Mouse (Mus musculus) heart, adult 9 months (tissue): ENCODE results near the gene Slc25a39.

Experiments used
- DNase-seq, 2 experiments: peaks; one replicate each; pipeline ENCODE4 v3.0.0; 2022; ENCODE audit warnings: low spot score in 2 of 2

Slc25a39 gene

DNA sequence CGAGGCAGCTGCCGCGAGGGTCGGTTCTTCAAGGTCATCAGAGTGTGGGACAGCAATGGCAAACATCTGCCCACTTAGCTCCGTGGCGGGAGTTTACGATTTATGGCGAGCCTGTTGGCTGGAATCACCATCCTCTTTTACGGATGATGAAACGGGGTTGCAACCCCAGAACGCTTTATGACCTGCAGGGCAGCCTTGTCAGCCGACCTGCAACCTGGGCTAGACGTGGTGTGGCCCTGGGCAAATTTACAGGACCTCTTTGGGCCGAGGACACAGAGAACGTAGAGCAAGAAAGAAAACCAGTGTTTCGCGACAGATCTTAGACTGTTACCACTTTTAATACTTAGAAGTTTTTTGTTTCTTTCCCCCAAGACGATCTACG is at the start of gene Slc25a39:
Gene Slc25a39, minus strand, starts transcription at position 113 of the 382 bp plus-strand sequence.
- DNase-seq = no peak

DNA sequence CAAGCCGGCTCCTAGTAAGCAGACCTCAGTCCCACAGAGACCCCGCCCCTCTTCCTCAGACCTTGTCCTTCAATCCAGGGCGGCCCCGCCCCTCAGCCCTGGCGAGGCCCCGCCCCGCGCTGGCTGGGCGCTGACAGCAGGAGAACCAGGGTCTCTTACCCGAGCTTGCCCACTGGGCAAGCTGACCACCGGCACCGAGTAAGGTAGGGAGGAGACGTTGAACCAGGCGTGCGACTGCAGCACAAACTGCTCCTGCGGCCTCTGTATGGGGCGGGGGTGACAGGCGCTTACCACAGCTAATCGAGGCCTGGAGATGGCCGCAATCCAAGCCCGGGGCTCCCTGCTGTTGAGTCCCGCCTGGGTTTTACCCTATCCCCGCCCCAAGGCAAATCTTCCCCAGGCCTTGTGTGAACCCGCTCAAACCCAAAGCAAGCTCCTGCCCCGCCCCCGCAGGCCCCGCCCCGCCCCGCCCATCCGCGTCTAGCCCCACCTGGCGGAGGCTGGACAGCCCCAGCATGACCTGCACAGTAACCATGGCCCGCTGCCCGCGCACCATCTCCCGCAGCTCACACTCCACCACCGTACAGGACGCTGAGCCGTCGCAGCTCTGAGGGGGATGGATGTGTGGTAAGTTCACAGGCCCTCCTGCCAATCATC is 48.1 kb upstream of the Slc25a39 start:
- peak; percentile 47 to 62 for DNase-seq

DNA sequence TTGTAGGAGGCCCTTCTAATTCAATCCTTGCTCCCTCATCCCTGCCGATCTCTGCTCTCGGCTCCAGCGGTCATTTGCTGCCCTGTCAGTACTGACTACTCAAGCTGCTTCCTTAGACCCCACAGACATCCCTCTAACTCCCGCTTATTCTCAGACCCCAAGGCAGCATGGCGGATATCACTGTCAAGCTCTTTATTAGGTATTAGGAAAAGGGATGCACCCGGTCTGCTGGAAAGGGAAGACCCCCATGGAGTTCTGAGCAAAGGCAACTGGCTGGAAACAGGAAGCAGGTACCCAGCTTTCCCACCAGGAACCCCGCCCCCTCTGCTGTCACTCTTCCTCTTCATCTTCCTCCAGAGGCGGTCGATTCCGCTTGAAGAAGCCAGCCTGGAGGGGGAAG is 45.4 kb upstream of the Slc25a39 start:
- DNase-seq = no peak

DNA sequence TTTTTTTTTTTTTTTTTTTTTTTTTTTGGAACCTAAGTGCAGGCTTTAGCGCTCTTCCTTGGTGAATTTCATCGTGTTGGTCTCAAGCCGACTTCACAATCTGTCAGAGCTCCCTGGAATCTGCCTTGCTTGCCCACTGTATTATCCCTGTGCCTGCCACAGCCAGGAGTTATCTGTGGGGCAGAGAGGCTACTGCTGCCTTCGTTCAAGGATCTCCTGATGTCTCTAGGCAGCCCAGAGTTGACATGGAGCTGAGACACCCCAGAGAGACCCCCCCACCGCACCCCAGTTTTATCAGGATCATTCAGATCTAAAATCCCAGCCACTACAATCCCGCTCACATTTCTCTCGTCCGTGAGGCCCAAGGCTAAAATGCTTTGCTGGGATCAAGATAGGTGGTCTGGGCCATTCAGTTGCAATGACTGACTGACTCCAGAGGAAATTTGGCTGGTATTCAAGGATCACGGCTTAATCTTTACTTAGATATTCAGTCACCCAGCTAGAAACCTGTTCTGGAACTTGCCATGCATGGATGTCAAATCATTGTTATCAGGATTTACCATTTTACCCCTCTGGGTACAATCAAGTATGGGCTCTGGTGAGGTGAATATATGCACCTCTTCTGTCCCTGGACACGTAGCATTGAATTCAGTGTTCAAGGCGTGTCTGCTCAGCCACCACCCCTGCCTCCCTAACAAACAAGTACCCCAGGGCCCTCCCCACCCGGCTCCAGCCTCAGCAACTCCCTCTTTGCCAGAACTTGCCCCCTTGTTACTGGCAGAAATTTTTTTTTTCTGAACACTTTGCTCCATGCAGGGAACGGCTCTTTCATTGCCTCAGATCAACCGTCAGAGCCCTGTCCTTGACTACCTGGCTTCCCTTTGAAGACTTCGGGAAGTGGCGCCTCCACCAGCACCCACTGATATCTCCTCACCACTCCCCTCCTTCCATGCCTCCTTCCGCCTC is 41.6 kb upstream of the Slc25a39 start:
- DNase-seq = no peak

DNA sequence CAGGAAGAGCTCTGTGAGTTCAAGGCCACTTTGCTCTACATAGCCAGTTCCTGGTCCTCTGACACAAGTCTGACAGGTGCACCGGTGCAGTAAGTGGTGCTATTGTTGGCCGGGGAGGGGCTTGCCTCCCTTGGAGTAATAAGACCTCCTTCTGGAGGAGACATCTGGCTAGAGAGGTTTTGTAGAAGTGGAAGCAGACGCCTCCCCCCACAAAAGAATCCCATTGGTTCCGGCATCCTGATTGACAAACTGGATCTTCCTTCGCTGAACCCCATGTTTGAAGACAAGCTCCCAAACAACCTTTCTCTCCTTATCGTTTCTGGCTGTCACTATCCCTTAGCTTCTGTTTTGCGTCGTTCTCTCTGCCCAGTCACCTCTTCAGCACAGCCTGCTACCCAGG is 40.6 kb upstream of the Slc25a39 start:
- no peak for DNase-seq

DNA sequence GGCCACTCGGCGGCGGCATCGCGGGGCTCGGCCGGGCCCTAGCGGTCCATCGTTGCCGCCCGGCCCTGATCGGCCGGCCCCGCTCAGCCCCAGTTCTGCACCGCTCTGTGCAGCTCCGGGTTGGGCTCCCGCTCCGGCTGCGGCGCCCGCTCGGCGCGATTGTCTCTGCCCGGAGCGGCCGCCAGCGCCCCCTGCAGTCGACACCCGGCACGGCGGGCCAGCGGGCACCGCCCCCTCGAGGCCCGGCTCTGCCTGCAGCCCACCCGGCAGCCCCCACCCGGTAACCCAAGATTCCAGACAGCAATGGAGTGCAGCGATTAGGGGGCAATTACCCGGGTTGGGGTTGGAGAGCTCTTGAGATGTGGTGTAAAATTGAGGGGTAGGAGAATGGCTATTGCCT is 39.8 kb upstream of the Slc25a39 start, which contains the start of gene Fam171a2:
Gene Fam171a2, minus strand, starts transcription at position 186 of the 400 bp plus-strand sequence.
- peak; percentile 50 to 58 for DNase-seq

DNA sequence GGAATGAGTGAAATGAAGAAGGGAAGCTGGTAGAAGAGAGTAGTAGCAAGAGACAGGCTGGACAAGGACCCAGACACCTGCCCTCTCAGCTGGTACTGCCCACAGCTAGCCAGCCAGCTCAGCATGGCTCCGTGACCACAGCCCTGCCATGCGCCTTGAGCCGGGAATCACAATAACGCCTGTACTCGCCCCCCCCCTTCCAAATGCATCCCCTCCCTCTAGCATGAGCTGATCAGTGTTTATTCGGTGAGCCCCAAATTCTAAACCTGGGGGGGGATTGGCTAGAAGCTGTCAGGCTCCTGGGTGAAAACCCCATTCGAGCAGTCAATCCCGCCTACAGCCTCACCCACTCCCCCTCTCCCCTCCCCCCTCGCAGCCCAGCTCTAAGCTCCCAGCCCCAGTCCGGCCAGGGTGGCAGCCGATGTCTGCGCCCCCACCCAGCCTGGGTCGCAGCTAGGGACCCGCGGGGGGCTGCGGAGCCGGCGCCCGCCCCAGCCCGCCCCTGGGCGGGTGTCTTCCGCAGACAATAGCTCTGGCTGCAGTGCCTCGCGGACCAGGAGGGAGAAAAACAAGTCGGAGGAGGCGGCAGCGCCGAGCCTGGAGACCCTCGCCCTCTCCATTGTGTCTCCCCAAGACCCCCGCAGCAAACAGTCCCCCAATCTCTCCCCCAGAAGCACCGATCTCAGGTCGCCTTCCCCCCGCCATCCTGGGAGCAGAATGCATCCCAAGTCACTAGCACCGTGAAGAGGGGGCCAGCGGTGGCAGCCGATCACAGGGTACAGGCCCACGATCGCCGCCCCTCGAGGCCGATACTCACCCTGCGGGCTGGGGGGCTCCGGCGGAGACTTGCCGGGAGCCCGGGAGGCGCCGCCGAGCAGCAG is 39.1 kb upstream of the Slc25a39 start:
- DNase-seq = no peak

DNA sequence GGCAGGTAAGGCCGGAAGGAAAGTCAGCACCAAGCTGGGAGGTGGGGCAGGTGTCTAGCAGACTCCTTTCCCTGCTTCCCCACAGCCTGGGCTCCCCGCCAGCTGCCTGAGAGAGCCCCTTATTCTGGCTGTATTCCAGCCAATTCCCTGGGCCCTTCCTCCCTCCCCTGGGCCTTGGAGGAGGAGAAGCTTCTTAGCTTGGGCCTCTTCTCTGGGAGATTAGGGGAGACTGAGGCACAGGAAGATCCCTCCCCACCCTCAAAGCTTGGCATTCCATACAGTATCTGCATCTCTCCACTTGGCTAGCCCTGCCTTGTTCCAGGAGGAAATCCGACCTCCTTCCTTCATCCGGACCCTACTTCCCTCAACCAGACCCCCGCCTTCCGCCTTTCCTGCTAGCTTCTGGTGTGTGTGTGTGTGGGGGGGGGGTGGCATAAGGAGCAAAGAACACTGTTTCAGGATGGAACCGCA is 38.2 kb upstream of the Slc25a39 start:
- peak in 1 of 2 experiments; percentile 66 for DNase-seq

DNA sequence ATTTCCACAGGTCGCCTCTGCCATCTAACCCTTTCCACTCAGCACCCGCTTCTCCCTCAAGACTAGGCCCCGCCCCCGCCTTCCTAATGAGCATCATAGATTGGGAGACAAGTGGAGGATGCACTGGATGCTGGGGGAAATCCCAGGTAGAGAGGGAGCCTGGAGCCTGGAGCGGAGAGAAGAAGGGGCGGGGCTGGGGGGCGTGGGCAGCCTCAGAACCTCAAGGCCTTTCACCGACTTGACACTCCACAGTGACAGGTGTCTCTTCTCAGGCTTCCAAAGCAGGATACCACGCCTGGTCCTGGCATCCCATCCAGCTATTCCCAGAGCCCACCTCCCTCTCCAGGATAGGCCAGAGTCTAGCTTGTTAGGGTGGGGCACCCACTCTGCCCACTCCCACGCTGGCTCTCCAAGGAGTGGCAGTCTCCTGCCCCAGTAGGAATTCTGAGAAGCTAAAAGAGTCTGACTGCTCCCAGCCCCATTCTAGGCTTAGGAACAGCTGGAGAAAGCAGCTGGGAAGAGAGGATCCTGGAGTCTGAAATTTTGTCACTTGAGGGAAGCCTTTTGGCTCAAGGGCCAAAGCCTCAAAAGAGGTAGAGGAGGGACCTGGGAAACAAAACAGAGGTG is 37.6 kb upstream of the Slc25a39 start:
- DNase-seq = peak; percentile 61 to 67

DNA sequence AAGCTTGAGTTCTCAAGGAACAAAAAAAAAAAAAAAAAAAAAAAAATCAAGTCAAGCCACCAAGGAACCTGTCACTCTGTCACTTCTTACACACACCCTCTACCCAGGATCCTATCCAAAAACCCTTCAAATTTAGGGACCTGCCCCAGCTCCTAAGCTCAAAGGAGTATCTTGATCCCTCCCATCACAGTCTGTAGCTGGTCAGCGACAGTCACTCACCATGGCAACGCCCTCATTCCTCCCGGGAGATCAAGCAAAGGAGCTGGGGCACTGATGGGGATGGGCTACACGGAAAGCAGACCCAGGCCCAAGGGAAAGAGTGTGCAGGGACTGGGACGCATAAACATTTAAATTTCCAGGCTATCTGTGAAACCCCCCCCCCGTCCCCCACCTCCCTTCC is 37.0 kb upstream of the Slc25a39 start:
- DNase-seq = no peak

DNA sequence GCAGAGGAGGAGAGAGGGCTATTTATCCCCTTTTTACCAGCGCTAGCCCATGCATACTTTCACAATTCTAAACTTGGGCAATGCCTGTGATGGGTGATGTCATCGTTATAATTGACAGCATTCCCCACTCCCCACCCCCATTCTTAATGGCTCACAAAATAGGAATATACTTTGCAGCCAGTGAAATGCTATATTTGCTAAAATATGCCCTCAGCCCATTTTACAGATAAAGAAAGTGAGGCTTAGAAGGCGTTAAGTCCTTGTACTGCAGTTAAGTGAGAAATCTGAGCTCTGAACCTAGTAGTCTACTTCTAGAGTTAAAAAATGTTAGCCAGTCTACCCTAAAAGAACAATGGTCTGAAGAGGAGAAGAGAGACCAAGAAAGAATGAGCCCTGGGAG is 36.6 kb upstream of the Slc25a39 start:
- no peak for DNase-seq

DNA sequence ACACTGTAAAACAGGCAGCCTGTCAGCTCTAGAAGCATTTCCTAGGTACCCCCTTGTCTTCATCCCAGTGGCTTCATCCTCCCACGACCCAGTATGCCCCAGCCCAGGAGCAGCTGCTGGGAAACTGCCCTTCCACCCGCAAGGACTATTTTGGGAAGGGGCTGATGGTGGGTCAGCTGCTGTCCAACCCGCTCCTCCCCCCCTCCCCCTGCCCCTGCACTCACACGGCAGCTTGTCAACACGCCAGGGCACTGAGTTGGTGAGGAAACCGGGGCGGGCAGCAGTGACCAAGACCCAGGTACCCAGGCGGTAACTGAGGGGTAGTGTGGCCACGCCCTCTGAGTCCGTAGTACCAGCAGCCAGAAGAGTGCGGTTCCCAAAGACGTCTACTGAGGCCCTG is 36.0 kb upstream of the Slc25a39 start:
- DNase-seq = no peak

DNA sequence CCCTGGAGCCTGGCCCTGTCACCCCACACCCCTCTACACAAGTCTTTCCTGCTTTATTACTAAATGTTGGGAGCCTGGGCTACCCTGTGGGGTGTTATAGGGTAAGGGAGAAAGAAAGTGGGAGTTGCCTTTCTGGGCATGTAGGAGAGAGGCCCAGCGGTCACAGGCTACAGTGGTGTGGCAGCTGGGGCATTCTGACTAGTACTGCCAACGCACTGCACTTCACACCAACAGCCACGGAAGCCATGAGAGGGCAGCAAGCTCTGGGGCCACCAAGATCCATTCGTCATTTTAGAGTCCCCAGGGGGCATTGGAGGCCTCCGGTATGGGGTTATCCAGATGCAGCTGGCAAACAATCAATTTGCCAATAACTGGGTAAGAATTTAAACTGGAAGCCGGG is 34.3 kb upstream of the Slc25a39 start:
- DNase-seq = no peak

DNA sequence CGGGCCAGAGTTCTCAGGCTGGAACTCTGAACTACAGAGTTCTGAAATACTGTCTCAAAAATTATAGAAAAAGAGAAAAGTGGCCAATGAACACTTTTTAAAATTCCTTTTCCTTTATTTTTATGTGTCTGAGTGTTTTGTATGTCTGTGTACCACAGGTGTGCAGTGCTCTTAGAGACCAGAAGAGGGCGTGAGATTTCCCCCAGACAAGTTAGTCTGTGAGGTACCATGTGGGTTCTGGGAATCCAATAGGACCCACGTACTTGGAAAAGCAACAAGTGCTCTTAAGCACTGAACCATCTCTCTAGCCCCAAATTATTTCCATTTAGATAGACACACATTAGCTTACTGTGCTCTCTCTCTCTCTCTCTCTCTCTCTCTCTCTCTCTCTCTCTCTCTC is 33.7 kb upstream of the Slc25a39 start:
- DNase-seq = no peak

DNA sequence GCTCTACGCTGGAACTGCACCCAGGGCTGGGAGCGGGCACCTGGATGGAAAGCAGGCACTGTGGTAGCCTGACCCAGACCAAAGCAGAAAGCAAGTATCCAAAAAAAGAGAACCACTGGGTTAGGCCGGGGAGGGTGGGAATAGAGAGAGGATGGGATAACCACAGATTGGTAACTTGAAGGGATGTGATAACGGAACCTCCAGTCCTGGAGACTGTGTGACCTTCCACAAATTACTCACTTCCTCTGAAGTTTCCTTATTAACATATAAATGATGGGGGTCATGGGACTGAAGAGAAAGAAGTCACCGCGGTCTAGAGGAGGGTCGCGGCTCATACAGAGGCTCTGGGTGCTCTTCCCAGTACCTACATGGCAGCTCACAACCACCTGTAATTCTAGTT is 32.5 kb upstream of the Slc25a39 start:
- DNase-seq = no peak

DNA sequence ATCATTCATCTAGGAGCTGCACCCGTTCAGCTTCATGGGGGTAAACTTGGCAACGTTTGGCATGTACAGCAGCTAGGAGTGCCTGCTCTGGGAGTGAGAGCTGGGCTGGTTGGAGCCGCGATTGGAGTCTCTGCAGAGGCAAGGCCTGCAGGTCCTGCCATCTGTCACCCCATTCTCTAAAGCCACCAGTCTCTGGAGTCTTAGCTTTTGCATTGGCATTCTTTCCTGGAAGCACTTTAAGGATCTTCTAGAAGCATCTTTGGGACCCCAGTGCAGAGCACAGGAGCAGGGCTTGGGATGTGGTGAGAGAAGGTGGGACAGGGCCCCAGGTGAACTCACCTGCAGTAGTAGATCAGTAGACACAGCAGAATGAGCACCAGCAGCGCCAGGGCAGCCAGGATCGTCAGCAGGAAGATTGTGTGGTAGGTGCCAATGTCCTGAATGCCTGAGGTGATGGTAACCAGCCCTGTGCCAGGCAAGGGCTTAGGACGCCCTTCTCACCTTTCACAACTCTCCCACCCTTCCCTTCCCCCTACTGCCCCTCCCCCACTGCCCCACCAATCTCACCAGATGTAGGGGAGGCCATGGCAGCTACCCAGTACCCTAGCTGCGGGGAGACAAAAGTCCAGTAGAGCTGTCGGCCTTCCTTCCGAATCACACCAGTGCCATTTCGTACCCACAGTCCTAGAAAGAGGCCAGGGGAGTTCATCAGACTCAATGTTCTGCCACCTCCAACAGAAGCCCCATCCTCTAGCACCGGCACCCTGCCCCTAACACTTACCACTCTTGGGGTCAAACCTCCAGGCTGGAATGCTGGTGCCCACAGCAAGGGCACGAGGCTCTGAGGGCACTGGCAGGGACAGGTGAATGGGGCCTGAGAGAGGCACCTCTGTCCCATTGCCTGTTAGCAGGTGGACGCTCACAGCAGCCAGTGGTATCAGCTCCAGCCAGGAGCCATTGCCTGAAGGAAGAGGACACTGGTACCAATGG is 31.6 kb upstream of the Slc25a39 start:
- DNase-seq = no peak

DNA sequence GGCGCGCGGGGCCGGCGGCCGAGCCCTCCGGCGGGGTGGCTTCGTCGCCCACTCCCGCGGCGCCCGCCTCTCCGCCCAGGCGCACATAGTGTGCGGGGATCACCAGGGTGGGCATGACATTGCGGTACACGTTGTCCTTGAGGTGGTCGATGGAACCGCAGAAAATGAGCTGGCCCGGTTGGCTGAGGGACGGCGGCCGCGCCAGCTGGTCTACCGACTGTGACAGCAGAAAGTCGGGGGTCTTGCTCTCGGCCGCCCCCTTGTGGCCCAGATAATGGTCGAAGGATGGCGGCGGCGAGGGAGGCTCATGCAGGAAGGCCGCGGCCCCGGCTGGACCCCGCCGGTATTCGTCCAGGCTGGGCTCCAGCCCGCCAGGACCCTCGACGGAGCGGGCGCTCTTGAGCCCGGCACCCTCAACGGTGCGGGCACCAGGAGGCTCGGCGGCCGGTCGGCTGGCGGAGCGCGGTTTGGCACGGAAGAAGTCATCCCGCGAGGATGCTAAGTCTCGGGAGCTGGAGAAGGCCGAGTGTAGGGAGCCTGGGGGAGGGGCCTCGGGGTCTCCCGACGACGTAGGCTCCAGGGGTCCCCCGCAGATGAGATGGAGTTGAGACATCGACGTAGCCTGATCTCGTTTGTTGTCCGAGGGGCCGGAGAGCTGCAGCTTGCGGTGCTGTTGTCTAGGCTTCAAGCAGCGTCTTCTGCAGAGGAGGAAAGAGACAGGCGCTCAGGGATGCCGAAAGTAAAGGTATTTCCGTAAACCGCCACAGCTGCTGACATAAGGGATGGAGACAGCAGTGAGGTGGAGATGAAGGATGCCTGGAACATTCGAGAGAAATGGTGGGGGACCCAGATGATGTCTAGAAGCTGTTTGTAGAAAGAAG is 30.7 kb upstream of the Slc25a39 start:
- DNase-seq = peak; percentile 51 to 61

DNA sequence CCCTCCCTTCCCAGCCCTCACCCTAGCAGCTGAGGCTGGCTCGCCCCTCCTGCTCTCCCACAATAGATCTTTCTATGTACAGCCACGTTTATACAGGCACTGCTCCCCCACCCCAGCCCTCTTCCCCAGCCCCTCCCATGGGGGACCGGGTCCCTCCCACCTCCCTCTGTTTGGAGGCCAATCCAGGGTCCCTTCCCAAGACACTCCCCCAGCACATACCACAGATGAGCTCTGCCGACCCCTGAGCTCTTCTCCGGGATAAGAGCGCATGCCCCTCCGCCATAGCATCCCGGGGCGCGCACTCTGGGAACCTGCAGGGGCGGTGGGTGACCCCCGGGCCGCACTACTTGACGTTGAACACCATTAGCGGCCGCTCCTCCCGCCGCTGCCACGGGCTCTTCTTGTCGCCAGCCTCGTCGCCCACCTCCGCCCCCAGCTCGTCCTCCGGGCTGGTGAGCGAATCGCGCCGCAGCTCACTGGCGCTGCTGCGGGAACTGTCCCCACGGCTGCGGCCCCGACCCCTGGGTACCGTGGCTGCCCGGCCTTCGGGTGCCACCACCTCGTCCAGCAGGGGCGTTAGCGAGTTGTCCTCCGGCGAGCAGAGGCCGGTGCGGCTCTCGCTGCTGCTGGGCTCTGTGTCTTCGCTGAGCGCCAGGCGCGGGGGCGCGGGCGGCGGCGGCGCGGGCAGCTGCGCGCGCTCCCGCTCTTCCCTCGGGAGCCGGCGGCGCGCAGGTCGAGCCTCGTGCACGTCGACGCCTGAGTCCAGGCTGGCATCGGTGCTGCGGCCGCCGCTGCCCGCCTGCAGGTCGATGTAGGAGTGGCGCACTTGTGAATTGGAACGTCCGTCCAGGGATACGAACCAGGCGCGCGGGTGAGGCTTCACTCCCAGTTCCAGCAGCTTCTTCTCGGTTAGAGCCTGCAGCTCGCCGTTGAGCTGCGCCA is 29.6 kb upstream of the Slc25a39 start:
- DNase-seq = peak in 1 of 2 experiments; percentile 44
